Comparison of ENCODE assay signal across 7 mouse cellular contexts in the genomic region with DNA sequence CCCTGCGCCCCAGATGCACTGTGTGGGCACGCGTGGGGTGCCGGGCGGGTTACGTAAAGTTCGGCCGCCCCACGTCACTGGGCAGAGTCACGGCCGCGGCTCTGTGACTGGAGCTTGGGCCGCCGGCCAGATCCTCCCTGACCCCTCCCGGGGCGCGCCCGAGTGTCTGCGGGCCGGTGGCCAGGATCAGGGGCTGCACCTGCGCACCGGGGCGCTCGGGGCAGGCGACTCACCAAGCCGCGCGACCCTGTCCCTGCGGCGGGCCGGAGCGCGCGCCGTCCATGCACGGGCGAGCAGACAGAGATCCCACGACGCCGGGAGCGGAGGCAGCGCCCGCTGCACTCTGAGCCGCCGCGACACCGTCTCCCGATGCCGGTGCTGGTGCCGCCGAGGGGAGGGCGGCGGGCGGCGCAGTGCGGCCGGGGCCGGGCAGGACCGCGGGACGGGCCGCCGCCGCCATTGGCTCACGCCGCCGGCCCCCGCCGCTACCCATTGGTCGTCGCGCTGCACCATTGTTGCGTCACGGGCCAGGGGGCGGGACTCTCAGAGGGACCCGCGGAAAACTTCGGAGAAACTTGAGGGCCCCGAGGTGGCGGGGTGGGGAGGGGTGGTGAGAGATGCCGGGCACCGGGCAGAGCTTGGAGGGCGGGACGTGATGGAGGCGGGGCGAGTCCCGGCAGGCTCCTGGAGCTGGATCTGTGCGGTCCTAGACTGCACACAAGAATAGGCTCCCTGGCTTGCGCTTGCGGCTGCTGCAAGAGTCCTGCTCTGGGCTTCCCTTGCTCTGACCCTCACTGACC. TPM values are rescaled to one million over a fixed set of nuclear protein-coding genes. Genes with fewer than 3 reads are reported as not detected.
DNase-seq lines count a peak whose midpoint lies in the region; ATAC-seq lines count a peak whose summit lies in the region.

Gene Ankrd9, minus strand, starts transcription at position 434 of the 800 bp plus-strand sequence.

- peaks cover 25% of the 10 kb centered on the region for H3K36me3 ChIP-seq in intestine, embryonic 16.5 days (ENCODE audit: control insufficient read depth, insufficient read depth, low read length)
- peaks cover 7% of the 10 kb centered on the region for H3K36me3 ChIP-seq in midbrain, embryonic 11.5 days (ENCODE audit: control insufficient read depth, insufficient read depth, low read length)

- H3K9me3 ChIP-seq in intestine, embryonic 16.5 days (ENCODE audit: control insufficient read depth, low read length): no peaks in the 10 kb centered on the region
- no peaks in the 10 kb centered on the region for H3K9me3 ChIP-seq in midbrain, embryonic 11.5 days (ENCODE audit: control insufficient read depth, low read length)

- peak; percentile 98 for DNase-seq in adrenal gland, adult 8-10 months
- DNase-seq in embryo, embryonic 9.5 days (ENCODE audit: extremely low spot score): peak; percentile 98
- peak; percentile 96 to 98 for DNase-seq in gastrocnemius, postnatal 4 days (ENCODE audit: low spot score in 2 of 2)
- DNase-seq in left cerebral cortex, postnatal 36 days (ENCODE audit: low spot score in 2 of 2): peak; percentile 91 to 93
- DNase-seq in midbrain, embryonic 11.5 days (ENCODE audit: low spot score, missing footprints): peak; percentile 99
- peak; percentile 96 for DNase-seq in skeletal muscle tissue, adult 2 months (ENCODE audit: low read depth, low spot score)

- WGBS in intestine, embryonic 16.5 days: under 1% methylated on average over 84 of the region's 90 CpGs
- WGBS in midbrain, embryonic 11.5 days: under 1% methylated on average over 83 of the region's 90 CpGs

- H3K4me1 ChIP-seq in intestine, embryonic 16.5 days (ENCODE audit: control insufficient read depth, insufficient read depth, low read length): peaks cover 28% of the 10 kb centered on the region
- peaks cover 7% of the 10 kb centered on the region for H3K4me1 ChIP-seq in midbrain, embryonic 11.5 days (ENCODE audit: control insufficient read depth, insufficient read depth, low read length)

- intact Hi-C loops in left cerebral cortex, postnatal 36 days (cut with DNase I): no loop called here

- ATAC-seq in intestine, embryonic 16.5 days: peak; percentile 94
- ATAC-seq in midbrain, embryonic 11.5 days (ENCODE audit: low FRiP score): peak; percentile 99

- H3K9ac ChIP-seq in intestine, embryonic 16.5 days (ENCODE audit: low read depth, low read length): peak within 1 kb of the TSS; percentile 89
- H3K9ac ChIP-seq in midbrain, embryonic 11.5 days (ENCODE audit: low read length): peak within 1 kb of the TSS; percentile 90

- H3K27ac ChIP-seq in intestine, embryonic 16.5 days (ENCODE audit: low read length): peak within 1 kb of the TSS; percentile 88
- H3K27ac ChIP-seq in midbrain, embryonic 11.5 days (ENCODE audit: low read depth, low read length): no peak within 1 kb of the TSS; the same call in 1 of the 2 replicates

- H3K4me2 ChIP-seq in intestine, embryonic 16.5 days (ENCODE audit: low read depth, low read length): peak within 1 kb of the TSS; percentile 95
- peak within 1 kb of the TSS; percentile 99 for H3K4me2 ChIP-seq in midbrain, embryonic 11.5 days

- no peaks in the 10 kb centered on the region for H3K27me3 ChIP-seq in intestine, embryonic 16.5 days (replicated peaks; ENCODE audit: control insufficient read depth, insufficient read depth, low read length)
- 0 out of 2 replicates have a peak, but pooled peaks cover 4% of the 10 kb centered on the region for H3K27me3 ChIP-seq in midbrain, embryonic 11.5 days (ENCODE audit: control insufficient read depth, insufficient read depth, low read length)

- H3K4me3 ChIP-seq in intestine, embryonic 16.5 days (ENCODE audit: low read length): peak within 1 kb of the TSS; percentile 81
- H3K4me3 ChIP-seq in midbrain, embryonic 11.5 days (ENCODE audit: low read depth, low read length): peak within 1 kb of the TSS; percentile 86

RNA-seq across cellular contexts. Expression of gene Ankrd9, which starts in this region (rescaled TPM):
- 10 to 100 TPM; 11.1 to 46.5 (median 17.7) TPM for total RNA-seq in adrenal gland, adult 8-10 months (2022)
- total RNA-seq in gastrocnemius, postnatal 4 days (2021): 10 to 100 TPM; 12.9 to 17.5 TPM
- polyA plus RNA-seq in intestine, embryonic 16.5 days (2015; fragmentation: Nextera tagmentation; extraction: Ambion mirVana): 32.2 and 33.6 TPM in 2 replicates
- 10 to 100 TPM; 15.1 to 19.4 TPM for total RNA-seq in left cerebral cortex, postnatal 36 days (2021)
- polyA plus RNA-seq in midbrain, embryonic 11.5 days (2014; fragmentation: Nextera tagmentation; extraction: Ambion mirVana): 9.9 and 11.8 TPM in 2 replicates
